Mouse (Mus musculus) A20 (cell line): ENCODE results near the gene Olfr843.

Experiments used
- DNase-seq: peaks from one replicate; pipeline ENCODE4 v3.0.0-alpha.2; 2011; ENCODE audit warnings: low read depth, low spot score

Gene Olfr843

DNA sequence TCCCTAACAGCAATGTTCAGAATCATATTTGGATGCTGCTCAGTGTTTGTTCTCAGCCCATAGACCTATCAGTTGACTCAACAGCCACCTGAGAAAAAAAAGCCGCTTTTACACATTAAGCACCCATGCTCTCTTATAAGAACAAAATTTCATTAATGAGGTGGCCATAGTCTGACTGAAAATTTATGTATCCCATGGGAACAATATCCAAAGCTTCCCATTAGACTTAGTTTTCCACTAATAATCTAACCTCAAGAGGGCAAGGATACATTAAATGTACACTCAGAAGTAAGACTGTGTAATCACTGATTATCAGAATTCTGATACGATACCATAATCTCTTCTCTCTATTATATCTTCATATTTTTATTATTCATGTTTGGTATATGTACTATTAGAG, at the start of gene Olfr843:
Gene Olfr843 (minus strand): TSS at position 101 of the 400 bp plus-strand sequence.
- no peak for DNase-seq
